Mouse (Mus musculus): ENCODE results near the gene Spx. TPM values are rescaled to one million over a fixed set of nuclear protein-coding genes. Genes with fewer than 3 reads are reported as not detected.
A peak's percentile ranks its signal among the peaks of the same experiment; 100 is the strongest.

The Spx gene
- 0.65 and 1.0 TPM in 2 replicates for polyA plus RNA-seq (2015; fragmentation: Nextera tagmentation; extraction: Ambion mirVana)

DNA sequence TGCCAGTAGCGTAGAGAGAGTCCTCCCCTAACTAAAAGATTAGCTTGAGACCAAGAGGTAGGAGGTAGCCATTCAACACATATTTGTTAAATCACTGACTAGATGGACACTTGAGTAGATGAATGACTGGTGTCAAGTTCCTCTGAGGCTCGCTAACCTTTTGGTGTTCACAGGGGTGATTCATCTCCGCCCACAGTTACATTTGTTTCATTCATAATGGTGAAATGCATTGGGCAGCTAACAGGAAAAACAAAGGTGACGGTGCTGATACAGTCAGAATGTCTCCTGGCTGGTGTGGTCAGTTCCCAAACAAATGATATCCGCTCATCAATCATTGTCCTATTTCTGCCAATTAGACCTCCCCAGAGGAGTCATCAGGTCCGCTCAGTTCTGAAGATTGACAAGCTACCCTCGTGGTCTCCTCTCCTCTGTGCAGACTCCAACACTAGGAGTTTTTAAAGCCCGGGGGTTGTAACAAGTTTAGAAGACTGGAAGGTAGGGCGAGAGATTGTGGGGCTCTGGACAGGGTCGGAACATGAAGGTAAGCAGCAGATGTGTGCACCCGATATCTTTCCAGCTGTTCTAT, at the start of gene Spx:
Spx (plus strand) TSS at position 536 of the 586 bp plus-strand sequence.
- no peak for ATAC-seq (ENCODE audit: low FRiP score, low read depth)
- H3K4me2 ChIP-seq (replicated peaks), result peak within 1 kb of the TSS; percentile 61; the same call in 1 of the 2 replicates
- H3K27ac ChIP-seq, result no peak within 1 kb of the TSS
- no peaks in the 10 kb centered on the region for H3K36me3 ChIP-seq
- no peak within 1 kb of the TSS for H3K9ac ChIP-seq
- peak within 1 kb of the TSS; percentile 37; the same call in 1 of the 2 replicates for H3K4me3 ChIP-seq
- peaks cover 43% of the 10 kb centered on the region for H3K27me3 ChIP-seq
- H3K9me3 ChIP-seq, result no peaks in the 10 kb centered on the region
- 61% methylated on average over 11 of the region's 11 CpGs for WGBS
- 0 out of 2 replicates have a peak, but pooled peaks cover 5% of the 10 kb centered on the region for H3K4me1 ChIP-seq

DNA sequence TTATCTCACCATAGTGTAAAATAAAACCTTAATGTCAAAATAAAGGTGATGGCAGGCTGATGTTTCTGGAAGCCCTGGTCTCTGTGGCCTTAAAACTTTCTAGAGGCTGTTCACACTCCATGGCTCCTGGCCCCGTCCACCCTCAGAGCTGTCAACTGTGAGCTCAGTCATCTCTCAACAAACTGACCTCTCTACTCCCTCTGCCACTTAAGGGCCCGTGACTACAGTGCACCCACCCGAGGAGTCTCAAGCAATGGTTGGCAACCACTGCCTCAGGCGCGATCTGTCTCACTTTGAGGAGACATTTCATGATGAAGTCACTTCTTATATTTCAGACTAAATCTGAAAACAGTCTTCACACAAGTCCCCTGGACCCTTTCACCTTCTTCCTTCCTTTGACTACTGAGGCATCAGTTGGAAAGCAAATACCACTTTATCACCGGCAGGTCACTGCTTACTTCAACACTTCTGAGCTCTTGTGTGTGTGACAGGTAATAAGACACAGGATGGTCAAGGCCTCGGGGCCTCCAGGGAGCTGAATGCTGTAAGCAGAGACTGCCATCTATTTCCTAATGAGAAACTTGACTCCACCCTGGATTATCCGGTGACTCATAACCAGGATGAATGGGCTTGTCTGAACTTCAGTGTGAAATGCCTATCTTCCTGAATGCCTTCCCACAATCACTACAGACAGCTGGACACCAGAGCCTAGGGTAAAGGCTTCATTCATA, 47.3 kb upstream of the Spx start:
- H3K27ac ChIP-seq, result no peak overlapping the region
- H3K4me3 ChIP-seq, result no peak overlapping the region
- no peaks in the 10 kb centered on the region for H3K9me3 ChIP-seq
- no peak for ATAC-seq (ENCODE audit: low FRiP score, low read depth)
- no peaks in the 10 kb centered on the region for H3K4me1 ChIP-seq
- WGBS, result 84% methylated on average over 8 of the region's 8 CpGs
- peaks cover 77% of the 10 kb centered on the region for H3K36me3 ChIP-seq
- no peak overlapping the region for H3K4me2 ChIP-seq (replicated peaks)
- no peaks in the 10 kb centered on the region for H3K27me3 ChIP-seq
- no peak overlapping the region for H3K9ac ChIP-seq

- no peak for ATAC-seq (ENCODE audit: low FRiP score, low read depth)
- Histone ChIP-seq H3K27me3 (no peaks in the 10 kb centered on the region), H3K4me1 (no peaks in the 10 kb centered on the region), H3K9me3 (no peaks in the 10 kb centered on the region), H3K36me3 (peaks cover 74% of the 10 kb centered on the region), H3K27ac (no peak overlapping the region), H3K4me2 (replicated peaks) (no peak overlapping the region), H3K9ac (no peak overlapping the region), H3K4me3 (no peak overlapping the region)
- 89% methylated on average over 10 of the region's 10 CpGs for WGBS
Measured at GRCm38 (mm10) chr6:142366473-142367018, 46.7 kb upstream of the Spx start.

- Histone ChIP-seq H3K4me2 (replicated peaks) (no peak overlapping the region), H3K4me1 (no peaks in the 10 kb centered on the region), H3K27ac (no peak overlapping the region), H3K9me3 (no peaks in the 10 kb centered on the region), H3K9ac (no peak overlapping the region), H3K27me3 (no peaks in the 10 kb centered on the region), H3K4me3 (no peak overlapping the region), H3K36me3 (peaks cover 75% of the 10 kb centered on the region)
- 84% methylated on average over 3 of the region's 3 CpGs for WGBS
- no peak for ATAC-seq (ENCODE audit: low FRiP score, low read depth)
Measured at GRCm38 (mm10) chr6:142367565-142367964, 45.7 kb upstream of the Spx start.

DNA sequence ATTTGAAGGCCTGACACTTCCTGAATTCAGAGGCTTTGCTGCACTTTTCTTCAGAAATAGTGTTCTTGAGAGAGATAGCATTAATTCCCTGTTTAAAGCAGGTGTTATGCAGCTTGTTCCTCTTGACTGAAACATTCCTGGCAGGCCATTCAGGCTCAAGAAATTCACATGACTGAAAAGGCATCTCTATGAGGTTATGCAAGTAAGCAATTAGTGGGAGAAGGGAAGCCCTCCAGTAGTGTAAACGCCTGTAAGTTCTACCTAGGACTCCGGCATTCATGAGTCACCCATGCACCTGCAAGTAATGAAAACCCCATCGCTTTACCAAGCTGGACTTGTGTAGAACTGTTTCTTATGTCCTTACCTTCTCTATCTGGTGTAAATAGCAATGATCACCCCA, 43.7 kb upstream of the Spx start:
- no peaks in the 10 kb centered on the region for H3K4me1 ChIP-seq
- no peak overlapping the region for H3K4me3 ChIP-seq
- H3K4me2 ChIP-seq (replicated peaks), result no peak overlapping the region
- WGBS, result 86% methylated on average over 3 of the region's 3 CpGs
- ATAC-seq (ENCODE audit: low FRiP score, low read depth), result no peak
- H3K27me3 ChIP-seq, result no peaks in the 10 kb centered on the region
- no peaks in the 10 kb centered on the region for H3K9me3 ChIP-seq
- H3K36me3 ChIP-seq, result peaks cover 67% of the 10 kb centered on the region
- H3K27ac ChIP-seq, result no peak overlapping the region
- H3K9ac ChIP-seq, result no peak overlapping the region

DNA sequence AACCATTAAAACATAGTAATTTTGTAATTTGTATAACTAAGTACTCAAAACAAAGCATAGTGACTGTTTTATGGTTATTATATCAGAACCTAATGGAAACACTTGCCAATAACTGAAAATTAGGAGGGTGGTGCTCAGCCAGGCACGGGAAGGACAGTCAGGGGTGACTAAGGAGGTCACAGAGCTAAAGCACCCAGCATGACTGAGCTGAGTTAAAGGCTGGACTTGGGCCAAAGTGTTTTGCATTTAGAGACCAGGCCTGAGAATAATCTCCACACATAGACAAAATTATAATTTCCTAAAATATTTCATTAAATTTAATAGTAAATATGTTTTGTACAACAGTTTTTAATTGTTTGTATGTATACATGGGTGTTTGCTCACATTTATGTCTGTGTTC, 36.2 kb upstream of the Spx start:
- Histone ChIP-seq H3K9me3 (no peaks in the 10 kb centered on the region), H3K36me3 (peaks cover 30% of the 10 kb centered on the region), H3K27ac (no peak overlapping the region), H3K4me3 (no peak overlapping the region), H3K4me2 (replicated peaks) (no peak overlapping the region), H3K27me3 (no peaks in the 10 kb centered on the region), H3K4me1 (no peaks in the 10 kb centered on the region), H3K9ac (no peak overlapping the region)
- no peak for ATAC-seq (ENCODE audit: low FRiP score, low read depth)
- 62% methylated on average over 1 of the region's 1 CpGs for WGBS

- H3K9ac ChIP-seq, result no peak overlapping the region
- no peaks in the 10 kb centered on the region for H3K4me1 ChIP-seq
- H3K27ac ChIP-seq, result no peak overlapping the region
- H3K9me3 ChIP-seq, result no peaks in the 10 kb centered on the region
- no peak overlapping the region for H3K4me2 ChIP-seq (replicated peaks)
- WGBS, result 88% methylated on average over 8 of the region's 8 CpGs
- no peaks in the 10 kb centered on the region for H3K27me3 ChIP-seq
- no peak overlapping the region for H3K4me3 ChIP-seq
- ATAC-seq (ENCODE audit: low FRiP score, low read depth), result no peak
- H3K36me3 ChIP-seq, result peaks cover 25% of the 10 kb centered on the region
Measured at GRCm38 (mm10) chr6:142378576-142379330, 34.5 kb upstream of the Spx start.

DNA sequence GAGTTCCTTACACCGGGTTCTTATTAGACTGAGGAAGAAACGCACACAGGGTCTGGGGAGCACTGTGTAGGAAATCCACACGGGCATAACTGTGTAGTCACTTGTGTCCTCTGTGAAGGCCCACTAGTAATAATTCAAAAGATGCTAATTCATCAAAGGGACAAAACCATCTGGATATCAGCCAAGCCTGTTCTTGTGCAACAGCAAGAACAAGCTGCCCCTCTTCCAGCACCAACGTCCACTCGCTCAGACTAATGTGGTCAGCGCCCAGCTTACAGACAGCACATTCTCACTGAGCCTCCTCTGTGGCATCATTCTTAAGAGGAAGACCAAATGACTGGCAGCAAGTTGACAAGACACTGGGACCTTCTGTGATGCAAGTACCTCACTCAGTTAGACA, 33.3 kb upstream of the Spx start:
- Histone ChIP-seq H3K4me3 (no peak overlapping the region), H3K4me2 (replicated peaks) (no peak overlapping the region), H3K27ac (no peak overlapping the region), H3K9ac (no peak overlapping the region), H3K36me3 (peaks cover 16% of the 10 kb centered on the region), H3K9me3 (no peaks in the 10 kb centered on the region), H3K27me3 (no peaks in the 10 kb centered on the region), H3K4me1 (no peaks in the 10 kb centered on the region)
- ATAC-seq (ENCODE audit: low FRiP score, low read depth), result no peak
- WGBS, result 90% methylated on average over 6 of the region's 6 CpGs

DNA sequence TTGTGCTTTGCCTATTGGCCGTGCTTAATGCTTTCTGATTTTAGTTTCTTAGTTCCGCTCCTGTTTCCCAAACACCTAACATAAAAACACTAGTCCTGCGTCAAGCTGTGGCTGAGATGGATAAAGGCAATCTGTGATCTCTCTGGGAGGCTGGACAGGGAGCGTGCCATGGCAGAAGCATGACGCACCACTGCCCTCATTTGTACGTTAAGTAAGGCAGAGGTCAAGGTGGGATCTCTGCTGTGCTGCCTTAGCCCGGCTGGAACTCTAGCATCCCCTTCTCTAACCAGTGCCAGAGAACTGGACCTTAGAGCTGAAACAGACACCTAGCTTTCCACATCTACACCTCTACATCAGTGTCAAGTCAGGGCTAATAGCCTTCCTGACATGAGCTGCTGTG, 31.6 kb upstream of the Spx start:
- Histone ChIP-seq H3K27ac (no peak overlapping the region), H3K9me3 (no peaks in the 10 kb centered on the region), H3K4me3 (no peak overlapping the region), H3K4me2 (replicated peaks) (no peak overlapping the region), H3K9ac (no peak overlapping the region), H3K27me3 (no peaks in the 10 kb centered on the region), H3K4me1 (0 out of 2 replicates have a peak, but pooled peaks cover 6% of the 10 kb centered on the region), H3K36me3 (peaks cover 1% of the 10 kb centered on the region)
- 91% methylated on average over 7 of the region's 7 CpGs for WGBS
- ATAC-seq (ENCODE audit: low FRiP score, low read depth), result no peak

DNA sequence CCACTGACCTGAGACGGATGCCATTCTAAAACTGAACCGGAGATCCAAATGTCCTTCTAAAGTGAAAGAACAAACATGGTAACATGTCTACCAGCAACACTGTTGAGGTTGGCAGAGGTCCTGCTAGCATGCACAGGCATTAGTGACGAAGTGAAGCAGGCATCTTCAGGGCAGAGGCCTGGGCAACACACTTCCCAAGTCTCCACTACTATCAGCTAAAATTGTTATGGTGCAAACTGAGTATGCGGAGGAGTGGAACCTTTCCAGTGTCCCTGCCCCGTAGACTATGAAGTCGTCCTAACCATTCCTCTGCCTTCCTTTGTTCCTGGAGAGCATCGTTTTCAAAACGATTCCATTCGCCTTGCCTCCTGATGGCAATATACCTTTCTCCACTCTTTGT, 28.7 kb upstream of the Spx start:
- H3K4me1 ChIP-seq, result peaks cover 22% of the 10 kb centered on the region
- H3K4me3 ChIP-seq, result no peak overlapping the region
- 89% methylated on average over 9 of the region's 9 CpGs for WGBS
- H3K27ac ChIP-seq, result no peak overlapping the region
- H3K9ac ChIP-seq, result no peak overlapping the region
- H3K4me2 ChIP-seq (replicated peaks), result no peak overlapping the region
- no peak for ATAC-seq (ENCODE audit: low FRiP score, low read depth)
- no peaks in the 10 kb centered on the region for H3K27me3 ChIP-seq
- H3K9me3 ChIP-seq, result no peaks in the 10 kb centered on the region
- no peaks in the 10 kb centered on the region for H3K36me3 ChIP-seq

DNA sequence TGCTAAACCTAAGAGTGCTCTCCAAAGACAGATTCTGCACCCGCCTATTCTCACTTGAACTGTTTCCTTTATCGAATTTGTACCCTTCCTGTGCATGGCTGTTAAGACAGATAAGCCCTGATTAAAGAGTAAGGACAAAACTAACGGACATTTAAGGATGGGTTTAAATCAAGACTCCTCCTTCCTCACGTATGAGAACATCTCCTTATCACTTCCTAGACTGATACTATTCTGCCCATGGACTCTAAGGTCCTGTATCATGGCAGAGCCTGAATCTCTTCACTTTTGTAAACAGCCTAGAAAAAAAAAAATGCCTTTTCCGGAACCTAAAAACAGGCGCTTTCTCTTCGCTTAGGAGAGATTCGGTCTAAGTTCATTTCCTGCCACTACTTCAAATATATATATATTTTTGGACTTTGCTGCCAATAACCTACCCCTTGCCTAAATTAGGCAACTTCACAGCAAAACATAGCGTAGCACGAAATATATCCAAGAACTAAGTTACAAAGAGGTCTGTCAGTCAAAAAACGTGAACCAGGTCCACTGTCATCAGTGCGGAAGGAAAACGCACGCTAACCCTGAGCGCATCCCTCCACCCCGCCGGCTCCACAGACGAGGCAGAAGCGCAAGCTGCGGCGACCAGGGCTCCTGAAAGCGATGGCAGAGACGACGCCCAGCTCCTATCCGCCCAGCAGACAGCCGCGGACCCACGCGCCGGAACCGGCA, 26.8 kb upstream of the Spx start:
- Histone ChIP-seq H3K4me1 (peaks cover 25% of the 10 kb centered on the region), H3K27ac (no peak overlapping the region), H3K27me3 (no peaks in the 10 kb centered on the region), H3K4me3 (peak overlapping the region; percentile 98), H3K4me2 (replicated peaks) (peak overlapping the region; percentile 75), H3K9ac (peak overlapping the region; percentile 70), H3K36me3 (no peaks in the 10 kb centered on the region), H3K9me3 (no peaks in the 10 kb centered on the region)
- 6% methylated on average over 31 of the region's 31 CpGs for WGBS
- ATAC-seq (ENCODE audit: low FRiP score, low read depth), result peak; percentile 64; the same call in 1 of the 2 replicates
